Mouse (Mus musculus) left cerebral cortex, postnatal 14 days (tissue): ENCODE results near the gene Exoc3l4. TPM values are rescaled to one million over a fixed set of nuclear protein-coding genes. Genes with fewer than 3 reads are reported as not detected.

ENCODE experiments used
- DNase-seq, 2 experiments: peaks; one replicate each; pipeline ENCODE4 v3.0.0; 2021 to 2022; ENCODE audit warnings: low spot score in 2 of 2, mixed read lengths in 1 of 2
- intact Hi-C: fragments of 180-260 bp; cut with DNase I; formaldehyde crosslinking; loops from one replicate; pipeline ENCODE4 v1.15.1; 2025
- long read RNA-seq, 2 experiments: library from polyadenylated mRNA; stranded (forward); transcript quantifications; one replicate each; pipeline ENCODE4 v2.0.0; 2021
- total RNA-seq, 2 experiments: library from RNA; stranded (reverse); gene quantifications; 2 replicates each; pipeline ENCODE4 v1.2.3; 2021

The Exoc3l4 gene
- under 1 TPM; 0.62 to 0.70 TPM for total RNA-seq
- long read RNA-seq, experiment 1, partial matches to known transcripts = 1 of 2 reads
- long read RNA-seq, experiment 1, other reads (novel, unspliced or antisense) = 1 of 2 reads
- long read RNA-seq, experiment 2, partial matches to known transcripts = 0 of 1 reads
- long read RNA-seq, experiment 2, other reads (novel, unspliced or antisense) = 1 of 1 reads

- DNase-seq = no peak
Measured at GRCm38 (mm10) chr12:111416921-111417779, at the start of gene Exoc3l4. Exoc3l4 (plus strand) TSS chr12:111417017.

GRCm38 (mm10) chr12:111367065-111367464, 49.8 kb upstream of the Exoc3l4 start:
- DNase-seq = no peak
- intact Hi-C loops = no loop called here

More at GRCm38 (mm10) chr12:111416921-111417779, at the start of gene Exoc3l4:
- intact Hi-C loops = no loop called here

GRCm38 (mm10) chr12:111370249-111370648, 46.6 kb upstream of the Exoc3l4 start:
- no peak for DNase-seq
- intact Hi-C loops = no loop called here

GRCm38 (mm10) chr12:111371905-111372304, 44.9 kb upstream of the Exoc3l4 start:
- DNase-seq = no peak
- intact Hi-C loops = no loop called here

GRCm38 (mm10) chr12:111373411-111373810, 43.4 kb upstream of the Exoc3l4 start:
- intact Hi-C loops = no loop called here
- no peak for DNase-seq

- intact Hi-C loops = loop anchor here (5.0 kb wide), 1 partner anchor 42 kb away; no protein-coding TSS in a partner anchor
- no peak for DNase-seq
Measured at GRCm38 (mm10) chr12:111374727-111375126, 42.1 kb upstream of the Exoc3l4 start.

DNA sequence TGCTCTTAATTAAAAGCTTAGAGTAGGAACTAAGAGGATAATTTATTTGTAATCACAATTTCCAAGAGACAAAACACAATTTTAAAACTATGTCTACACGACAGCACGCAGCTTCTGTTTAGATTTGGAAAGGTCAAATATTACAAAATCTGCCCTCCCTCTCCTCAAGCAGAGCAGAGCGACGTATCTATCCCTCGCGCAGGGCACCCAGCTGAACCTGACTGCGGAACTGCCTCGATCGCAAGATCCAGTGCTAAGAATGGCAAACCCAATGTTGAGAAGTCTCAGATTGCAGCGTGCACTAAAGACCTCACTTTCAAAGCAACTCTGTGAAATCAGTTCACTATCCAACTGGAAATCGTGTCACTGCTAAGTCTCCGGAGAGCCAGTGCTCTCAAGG, 41.3 kb upstream of the Exoc3l4 start:
- DNase-seq = no peak
- intact Hi-C loops = loop anchor here (5.0 kb wide), 1 partner anchor 43 kb away; no protein-coding TSS in a partner anchor

DNA sequence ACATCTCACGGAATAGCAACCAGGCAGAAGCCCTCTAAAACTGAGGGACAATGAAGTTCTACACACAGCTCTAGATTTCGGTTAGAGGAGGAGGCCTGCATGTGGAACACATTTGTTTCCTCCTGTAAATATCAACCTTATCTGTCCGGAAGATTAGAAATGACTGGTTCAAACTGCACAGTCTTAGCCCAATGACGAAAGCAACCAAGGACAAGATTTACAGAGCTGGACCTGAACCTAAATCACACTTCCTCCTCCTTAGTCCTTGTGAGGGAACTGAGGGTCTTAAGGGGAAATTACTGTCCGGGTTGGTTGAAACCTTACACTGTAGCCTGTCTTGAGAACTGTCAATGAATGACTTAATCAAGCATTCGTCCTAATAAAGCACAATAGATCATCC, 40.8 kb upstream of the Exoc3l4 start:
- DNase-seq = no peak
- intact Hi-C loops = loop anchor here (5.0 kb wide), 1 partner anchor 44 kb away; no protein-coding TSS in a partner anchor

DNA sequence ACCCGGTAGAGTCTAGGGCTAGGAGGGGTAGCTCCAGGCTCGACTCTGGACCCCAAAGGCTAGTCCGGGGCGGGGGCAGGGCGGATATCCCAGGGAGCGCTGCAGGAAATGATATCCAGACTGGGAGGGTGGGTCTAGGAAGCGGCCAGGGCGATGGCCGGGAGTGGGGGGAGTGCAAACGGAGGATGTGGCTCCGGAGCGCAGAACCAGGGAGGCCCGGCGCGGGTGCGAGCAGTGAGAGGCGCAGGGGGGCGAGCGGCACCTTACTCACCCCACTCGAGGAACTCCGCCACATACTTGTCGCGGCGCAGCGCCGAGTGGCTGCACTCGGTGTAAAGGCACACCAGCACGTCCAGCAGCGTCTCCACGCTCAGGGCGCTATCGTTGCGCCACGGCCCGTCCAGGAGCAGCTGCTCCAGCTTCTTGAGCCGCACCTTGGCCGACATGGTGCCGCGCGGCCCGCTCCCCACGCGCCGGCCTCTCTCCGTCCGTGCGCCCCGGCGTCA, 39.9 kb upstream of the Exoc3l4 start:
- DNase-seq = peak in 1 of 2 experiments; percentile 38

DNA sequence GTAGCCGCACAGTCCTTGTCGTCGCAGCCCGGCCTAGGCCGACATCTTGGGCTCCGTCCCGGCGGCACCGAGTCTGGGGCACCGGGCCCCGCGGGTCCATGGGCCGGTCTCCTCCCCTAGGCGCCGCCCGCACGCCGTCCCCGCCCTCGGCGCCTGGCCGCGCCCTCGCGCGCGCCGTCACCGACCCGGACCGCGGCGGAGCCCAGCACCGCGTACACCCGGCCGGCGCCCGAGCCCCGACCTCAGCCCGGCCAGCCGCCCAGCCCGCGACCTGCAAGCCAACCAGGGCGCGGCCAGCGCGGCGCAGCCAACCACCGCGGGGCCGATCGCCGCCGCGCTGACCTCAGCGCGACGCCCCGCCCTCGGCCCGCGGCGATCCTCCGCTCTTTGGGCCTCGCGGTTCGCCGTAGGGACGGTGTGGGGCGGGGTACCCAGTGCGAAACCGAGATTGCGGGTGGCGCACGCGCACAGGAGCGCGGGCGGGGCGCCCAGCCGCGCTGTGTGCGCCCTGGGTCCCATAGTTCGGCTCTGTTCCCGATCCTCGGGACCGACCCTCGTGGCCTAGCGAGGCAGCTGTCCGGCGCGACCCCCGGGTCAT, 39.3 kb upstream of the Exoc3l4 start, which contains the start of gene Cdc42bpb:
TSS of gene Cdc42bpb (minus strand) at position 343 of the 598 bp plus-strand sequence.
- intact Hi-C loops = loop anchor here (5.0 kb wide), 1 partner anchor 45 kb away; no protein-coding TSS in a partner anchor
- DNase-seq = peak; percentile 92 to 96

More for the DNA sequence above, 39.9 kb upstream of the Exoc3l4 start:
- intact Hi-C loops = loop anchor here (5.0 kb wide), 1 partner anchor 45 kb away; no protein-coding TSS in a partner anchor

DNA sequence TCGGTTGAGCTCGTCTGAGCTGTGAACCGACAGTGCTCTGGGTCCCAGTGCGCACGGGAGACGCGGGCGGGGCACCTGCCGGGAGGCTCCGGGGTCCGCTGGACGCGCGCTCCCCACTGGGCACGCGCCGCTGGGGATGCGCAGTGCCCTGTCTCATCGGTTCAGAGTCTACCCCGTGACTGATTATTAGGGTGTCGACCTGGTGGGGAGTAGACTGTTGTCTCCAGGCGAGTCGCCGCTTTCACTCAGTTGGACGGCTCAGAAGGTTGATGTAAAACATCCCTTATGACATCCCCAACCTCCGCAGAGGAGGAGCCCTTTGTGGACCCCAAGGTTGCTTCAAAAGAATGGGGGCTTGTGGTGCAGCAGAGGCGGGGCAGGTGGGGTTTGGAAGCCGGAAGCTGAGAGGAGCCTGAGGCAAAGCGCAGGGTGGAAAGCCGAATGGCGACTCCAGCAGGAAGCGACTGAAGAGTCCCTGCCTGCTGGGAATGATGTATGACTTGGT, 38.8 kb upstream of the Exoc3l4 start:
- intact Hi-C loops = loop anchor here (5.0 kb wide), 1 partner anchor 46 kb away; no protein-coding TSS in a partner anchor
- peak in 1 of 2 experiments; percentile 46 for DNase-seq

DNA sequence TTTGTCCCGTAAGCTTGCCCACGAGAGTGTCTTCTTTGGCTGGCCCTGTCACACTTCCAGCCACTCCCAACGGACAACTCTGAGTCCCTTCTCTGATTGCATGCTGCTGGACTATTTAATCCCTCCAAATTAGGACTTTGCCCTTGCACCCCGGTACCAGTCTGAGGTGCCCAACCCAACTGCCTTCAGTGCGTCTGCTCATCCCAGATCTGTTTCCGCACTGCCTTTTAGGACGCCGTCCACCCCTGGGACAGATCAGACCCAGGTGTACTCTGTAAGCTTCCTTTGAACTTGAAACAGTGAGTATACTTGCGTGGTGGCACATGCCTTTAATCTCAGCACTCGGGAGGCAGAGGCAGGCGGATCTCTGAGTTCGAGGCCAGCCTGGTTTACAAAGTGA, 38.0 kb upstream of the Exoc3l4 start:
- intact Hi-C loops = loop anchor here (5.0 kb wide), 1 partner anchor 47 kb away; no protein-coding TSS in a partner anchor
- DNase-seq = no peak

- DNase-seq = no peak
- intact Hi-C loops = no loop called here
Measured at GRCm38 (mm10) chr12:111385883-111386641, 30.8 kb upstream of the Exoc3l4 start.

- intact Hi-C loops = no loop called here
- peak in 1 of 2 experiments; percentile 50 for DNase-seq
Measured at GRCm38 (mm10) chr12:111386642-111387120, 30.1 kb upstream of the Exoc3l4 start.

DNA sequence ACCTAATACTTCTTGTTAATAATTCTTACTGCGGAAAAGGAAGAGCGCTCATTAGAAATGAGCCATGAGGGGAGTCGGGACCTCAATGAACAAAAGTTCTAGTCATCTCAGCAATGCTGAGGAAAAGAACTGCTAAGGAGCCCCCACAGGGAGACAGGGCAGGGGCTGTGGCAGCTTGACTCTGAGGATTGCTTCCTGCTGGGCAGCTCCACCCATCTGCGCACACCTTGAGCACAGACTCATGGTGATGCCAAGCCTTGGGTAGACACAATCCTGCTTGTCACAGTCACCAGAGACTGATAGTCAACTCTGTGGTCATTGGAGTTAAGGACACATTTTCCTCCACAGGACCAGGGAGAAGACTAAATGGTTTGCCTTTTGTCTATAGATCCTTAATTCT, 29.7 kb upstream of the Exoc3l4 start:
- intact Hi-C loops = no loop called here
- DNase-seq = no peak

- intact Hi-C loops = no loop called here
Measured at GRCm38 (mm10) chr12:111394008-111394407, 22.8 kb upstream of the Exoc3l4 start.

DNA sequence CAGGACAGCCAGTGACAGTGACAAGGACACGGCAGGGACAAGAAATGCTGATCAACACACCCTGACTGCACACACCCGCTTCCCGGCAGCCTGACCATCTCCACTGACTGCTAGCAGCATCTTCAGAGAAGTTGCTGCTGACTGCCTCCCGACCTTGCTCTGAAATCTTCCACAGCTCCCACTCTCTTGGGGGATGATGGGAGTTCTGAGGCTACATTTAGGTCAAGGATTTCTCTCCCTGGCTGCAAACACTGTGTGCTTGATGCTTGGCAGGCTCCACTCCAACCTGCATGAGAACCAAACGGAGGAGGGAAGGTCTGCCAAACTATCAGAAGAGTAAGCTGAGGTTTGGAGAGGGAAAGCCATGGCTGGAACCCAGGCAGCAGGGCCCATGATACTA, 19.8 kb upstream of the Exoc3l4 start:
- intact Hi-C loops = no loop called here
- no peak for DNase-seq

More at GRCm38 (mm10) chr12:111394008-111394407, 22.8 kb upstream of the Exoc3l4 start:
- no peak for DNase-seq

DNA sequence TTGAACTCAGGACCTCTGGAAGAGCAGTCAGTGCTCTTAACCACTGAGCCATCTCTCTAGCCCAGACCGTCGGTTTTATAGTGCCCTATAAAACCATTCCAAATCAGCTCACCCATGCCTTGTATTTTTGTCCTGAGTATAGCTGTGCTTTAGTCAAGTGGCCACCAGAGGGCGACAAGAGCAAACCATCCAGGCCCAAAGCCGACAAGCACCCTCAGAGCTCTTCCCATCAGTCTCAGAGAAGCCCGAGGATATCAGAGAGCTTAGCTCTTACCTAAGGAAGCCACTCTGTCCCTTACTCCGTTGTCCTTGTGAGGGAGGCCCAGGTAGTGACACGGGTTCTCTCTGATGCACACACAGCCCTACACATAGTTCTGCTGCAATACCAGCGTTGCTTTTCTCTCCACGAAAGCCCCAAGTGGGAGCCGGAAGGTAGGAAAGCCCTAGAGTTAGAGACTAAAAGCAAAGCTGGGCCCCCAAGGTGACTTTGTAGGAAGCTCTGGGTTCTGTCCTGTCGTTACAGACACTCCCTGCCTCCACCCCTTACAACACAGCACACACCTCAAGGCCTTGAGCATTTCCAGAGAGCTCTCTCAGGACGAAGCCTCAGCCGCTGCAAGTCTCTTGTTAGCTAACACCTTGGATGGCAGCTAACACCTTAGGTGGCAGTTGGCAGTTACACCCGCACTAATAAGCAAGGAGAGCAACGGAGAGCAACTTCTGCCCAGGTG, 15.2 kb upstream of the Exoc3l4 start:
- peak; percentile 85 for DNase-seq
- intact Hi-C loops = no loop called here
